Mouse (Mus musculus): ENCODE results near the gene Krtap29-1. TPM values are rescaled to one million over a fixed set of nuclear protein-coding genes. Genes with fewer than 3 reads are reported as not detected.

Gene Krtap29-1
- polyA plus RNA-seq, 1 experiment from 2014 or later = not detected

- H3K27me3 ChIP-seq (ENCODE audit: control insufficient read depth, insufficient read depth, low read length) = no peaks in the 10 kb centered on the region
- ATAC-seq (replicated peaks; ENCODE audit: insufficient number of reproducible peaks, low FRiP score, low TSS enrichment, low read depth) (no peak), DNase-seq (ENCODE audit: low spot score) (no peak)
- no peaks in the 10 kb centered on the region for H3K9me3 ChIP-seq (replicated peaks; ENCODE audit: control insufficient read depth, low read length)
- no peak overlapping the region for H3K4me2 ChIP-seq (ENCODE audit: low read depth, low read length)
- no peaks in the 10 kb centered on the region for H3K36me3 ChIP-seq (replicated peaks; ENCODE audit: control insufficient read depth, insufficient read depth, low read depth, low read length)
- no peak overlapping the region for H3K27ac ChIP-seq (replicated peaks; ENCODE audit: low read depth, low read length)
- no peak overlapping the region for H3K9ac ChIP-seq (replicated peaks; ENCODE audit: low read length)
- H3K4me3 ChIP-seq (ENCODE audit: low read depth, low read length) = no peak overlapping the region
- H3K4me1 ChIP-seq (ENCODE audit: control insufficient read depth, insufficient read depth, low read length) = no peaks in the 10 kb centered on the region
- 89% methylated on average over 8 of the region's 8 CpGs for WGBS
Observed at GRCm38 (mm10) chr11:100005905-100006304, 27.1 kb upstream of the Krtap29-1 start.

- H3K27ac ChIP-seq (replicated peaks; ENCODE audit: low read depth, low read length) = no peak overlapping the region
- no peak overlapping the region for H3K4me3 ChIP-seq (ENCODE audit: low read depth, low read length)
- WGBS = 27% methylated on average over 6 of the region's 6 CpGs
- H3K4me2 ChIP-seq (ENCODE audit: low read depth, low read length) = no peak overlapping the region
- no peaks in the 10 kb centered on the region for H3K4me1 ChIP-seq (ENCODE audit: control insufficient read depth, insufficient read depth, low read length)
- H3K9ac ChIP-seq (replicated peaks; ENCODE audit: low read length) = no peak overlapping the region
- DNase-seq (ENCODE audit: low spot score) (peak; percentile 72), ATAC-seq (replicated peaks; ENCODE audit: insufficient number of reproducible peaks, low FRiP score, low TSS enrichment, low read depth) (no peak)
- no peaks in the 10 kb centered on the region for H3K9me3 ChIP-seq (replicated peaks; ENCODE audit: control insufficient read depth, low read length)
- H3K27me3 ChIP-seq (ENCODE audit: control insufficient read depth, insufficient read depth, low read length) = no peaks in the 10 kb centered on the region
- H3K36me3 ChIP-seq (replicated peaks; ENCODE audit: control insufficient read depth, insufficient read depth, low read depth, low read length) = no peaks in the 10 kb centered on the region
Observed at GRCm38 (mm10) chr11:100004846-100005245, 26.0 kb upstream of the Krtap29-1 start.

- H3K4me2 ChIP-seq (ENCODE audit: low read depth, low read length) = no peak overlapping the region
- no peak for ATAC-seq (replicated peaks; ENCODE audit: insufficient number of reproducible peaks, low FRiP score, low TSS enrichment, low read depth)
- H3K27ac ChIP-seq (replicated peaks; ENCODE audit: low read depth, low read length) = no peak overlapping the region
- H3K9ac ChIP-seq (replicated peaks; ENCODE audit: low read length) = no peak overlapping the region
- no peaks in the 10 kb centered on the region for H3K36me3 ChIP-seq (replicated peaks; ENCODE audit: control insufficient read depth, insufficient read depth, low read depth, low read length)
- H3K4me3 ChIP-seq (ENCODE audit: low read depth, low read length) = no peak overlapping the region
- 92% methylated on average over 7 of the region's 7 CpGs for WGBS
- H3K4me1 ChIP-seq (ENCODE audit: control insufficient read depth, insufficient read depth, low read length) = no peaks in the 10 kb centered on the region
- DNase-seq (ENCODE audit: low spot score) = no peak
- no peaks in the 10 kb centered on the region for H3K27me3 ChIP-seq (ENCODE audit: control insufficient read depth, insufficient read depth, low read length)
- H3K9me3 ChIP-seq (replicated peaks; ENCODE audit: control insufficient read depth, low read length) = no peaks in the 10 kb centered on the region
Observed at GRCm38 (mm10) chr11:99999091-99999490, 20.2 kb upstream of the Krtap29-1 start.

- H3K4me2 ChIP-seq (ENCODE audit: low read depth, low read length) = no peak overlapping the region
- H3K27ac ChIP-seq (replicated peaks; ENCODE audit: low read depth, low read length) = no peak overlapping the region
- H3K9me3 ChIP-seq (replicated peaks; ENCODE audit: control insufficient read depth, low read length) = no peaks in the 10 kb centered on the region
- 0 out of 2 replicates have a peak, but pooled peaks cover 2% of the 10 kb centered on the region for H3K27me3 ChIP-seq (ENCODE audit: control insufficient read depth, insufficient read depth, low read length)
- ATAC-seq (replicated peaks; ENCODE audit: insufficient number of reproducible peaks, low FRiP score, low TSS enrichment, low read depth) (no peak), DNase-seq (ENCODE audit: low spot score) (no peak)
- no peaks in the 10 kb centered on the region for H3K4me1 ChIP-seq (ENCODE audit: control insufficient read depth, insufficient read depth, low read length)
- 73% methylated on average over 4 of the region's 4 CpGs for WGBS
- H3K9ac ChIP-seq (replicated peaks; ENCODE audit: low read length) = no peak overlapping the region
- no peak overlapping the region for H3K4me3 ChIP-seq (ENCODE audit: low read depth, low read length)
- H3K36me3 ChIP-seq (replicated peaks; ENCODE audit: control insufficient read depth, insufficient read depth, low read depth, low read length) = no peaks in the 10 kb centered on the region
Observed at GRCm38 (mm10) chr11:99994384-99994661, 15.5 kb upstream of the Krtap29-1 start.

DNA sequence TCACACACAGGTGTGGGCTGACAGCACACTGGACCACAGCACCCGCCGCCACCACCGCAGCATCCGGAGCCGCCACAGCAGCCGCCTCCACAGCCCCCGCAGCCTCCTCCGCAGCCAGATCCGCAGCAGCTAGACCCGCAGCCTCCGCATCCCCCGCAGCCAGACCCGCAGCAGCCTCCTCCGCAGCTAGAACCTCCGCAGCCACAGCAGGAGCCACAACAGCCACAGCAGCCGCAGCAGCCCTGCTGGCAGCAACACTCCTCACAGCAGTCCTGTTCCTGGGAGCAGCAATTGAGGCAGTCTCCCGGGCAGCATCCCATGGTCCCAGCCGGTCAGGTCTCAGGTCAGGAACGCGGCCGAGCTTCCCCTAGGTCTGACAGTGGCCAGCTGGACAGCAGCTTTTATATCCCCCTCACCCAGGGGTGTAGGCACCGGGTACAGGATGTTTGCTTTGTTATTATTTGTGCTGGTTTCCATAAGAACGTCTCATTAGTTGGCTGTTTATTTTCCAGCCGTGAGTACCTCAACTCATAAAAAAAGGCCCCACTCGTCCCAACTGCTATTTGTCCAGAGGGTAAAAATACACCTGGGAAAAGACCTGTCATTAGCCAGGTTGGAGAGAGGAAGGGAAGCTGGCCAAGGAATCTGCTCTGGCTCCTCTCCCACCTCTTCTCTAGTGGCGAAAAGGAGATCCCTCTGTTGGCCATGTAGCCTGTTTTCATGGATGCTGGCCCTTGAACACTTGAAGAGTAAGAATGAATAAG, 14.9 kb upstream of the Krtap29-1 start, which contains the start of gene Krtap17-1:
Gene Krtap17-1, minus strand, starts transcription at position 375 of the 764 bp plus-strand sequence.
- DNase-seq (ENCODE audit: low spot score) (no peak), ATAC-seq (replicated peaks; ENCODE audit: insufficient number of reproducible peaks, low FRiP score, low TSS enrichment, low read depth) (no peak)
- Histone ChIP-seq H3K4me1 (ENCODE audit: control insufficient read depth, insufficient read depth, low read length) (no peaks in the 10 kb centered on the region), H3K27me3 (ENCODE audit: control insufficient read depth, insufficient read depth, low read length) (0 out of 2 replicates have a peak, but pooled peaks cover 2% of the 10 kb centered on the region), H3K4me2 (ENCODE audit: low read depth, low read length) (peak within 1 kb of the TSS; percentile 21), H3K9me3 (replicated peaks; ENCODE audit: control insufficient read depth, low read length) (no peaks in the 10 kb centered on the region), H3K9ac (replicated peaks; ENCODE audit: low read length) (peak within 1 kb of the TSS; percentile 25; the same call in 1 of the 2 replicates), H3K4me3 (ENCODE audit: low read depth, low read length) (no peak within 1 kb of the TSS), H3K36me3 (replicated peaks; ENCODE audit: control insufficient read depth, insufficient read depth, low read depth, low read length) (no peaks in the 10 kb centered on the region), H3K27ac (replicated peaks; ENCODE audit: low read depth, low read length) (no peak within 1 kb of the TSS)
- WGBS = 26% methylated on average over 26 of the region's 26 CpGs

DNA sequence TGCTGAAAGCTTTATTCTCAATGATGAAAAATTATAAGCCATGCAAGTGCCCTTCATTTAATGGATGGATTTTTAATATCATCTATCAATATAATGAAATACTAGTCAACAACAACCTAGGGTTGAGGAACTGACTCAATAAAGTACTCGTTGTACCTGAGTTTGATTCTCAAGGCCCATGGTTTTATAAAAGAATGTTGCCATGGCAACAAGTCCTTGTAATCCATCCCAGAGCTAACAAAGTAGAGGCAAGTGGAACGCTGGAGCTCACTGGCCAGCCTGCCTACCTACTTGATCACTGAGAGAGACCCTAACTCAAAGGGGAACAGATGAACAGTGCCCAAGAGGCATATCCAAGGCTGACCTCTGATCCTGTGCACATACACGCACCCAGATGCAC, 11.7 kb upstream of the Krtap29-1 start:
- H3K4me3 ChIP-seq (ENCODE audit: low read depth, low read length) = no peak overlapping the region
- no peak overlapping the region for H3K9ac ChIP-seq (replicated peaks; ENCODE audit: low read length)
- H3K4me2 ChIP-seq (ENCODE audit: low read depth, low read length) = no peak overlapping the region
- H3K4me1 ChIP-seq (ENCODE audit: control insufficient read depth, insufficient read depth, low read length) = no peaks in the 10 kb centered on the region
- H3K27me3 ChIP-seq (ENCODE audit: control insufficient read depth, insufficient read depth, low read length) = 0 out of 2 replicates have a peak, but pooled peaks cover 2% of the 10 kb centered on the region
- no peaks in the 10 kb centered on the region for H3K36me3 ChIP-seq (replicated peaks; ENCODE audit: control insufficient read depth, insufficient read depth, low read depth, low read length)
- WGBS = 81% methylated on average over 3 of the region's 3 CpGs
- H3K27ac ChIP-seq (replicated peaks; ENCODE audit: low read depth, low read length) = no peak overlapping the region
- no peak for ATAC-seq (replicated peaks; ENCODE audit: insufficient number of reproducible peaks, low FRiP score, low TSS enrichment, low read depth)
- H3K9me3 ChIP-seq (replicated peaks; ENCODE audit: control insufficient read depth, low read length) = no peaks in the 10 kb centered on the region
- DNase-seq (ENCODE audit: low spot score) = no peak

DNA sequence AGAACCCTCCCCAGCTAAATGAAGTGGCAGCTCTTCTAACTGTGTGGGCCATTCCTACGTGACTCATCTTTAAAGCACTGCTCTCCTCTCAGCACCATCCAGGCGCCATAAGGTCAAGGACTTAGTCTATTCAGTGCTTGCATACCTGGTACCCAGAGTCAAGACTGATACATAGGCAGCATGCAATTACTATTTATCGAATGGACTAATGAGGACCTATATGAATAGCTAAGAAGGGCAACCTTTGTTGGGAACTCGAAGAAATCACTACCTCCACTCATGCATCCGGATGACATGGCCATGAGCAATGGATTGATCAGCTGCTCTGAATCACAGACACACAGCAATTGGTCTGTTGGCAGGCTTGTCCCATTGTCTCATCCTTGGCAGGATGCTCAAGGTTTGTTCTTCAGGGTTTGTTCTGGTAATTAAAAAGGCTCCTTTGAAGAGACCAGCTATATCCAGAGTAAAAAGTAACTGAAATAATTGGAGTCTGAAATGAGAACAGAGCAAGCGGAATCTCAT, 11.1 kb upstream of the Krtap29-1 start:
- H3K9ac ChIP-seq (replicated peaks; ENCODE audit: low read length) = no peak overlapping the region
- H3K4me2 ChIP-seq (ENCODE audit: low read depth, low read length) = no peak overlapping the region
- no peaks in the 10 kb centered on the region for H3K9me3 ChIP-seq (replicated peaks; ENCODE audit: control insufficient read depth, low read length)
- WGBS = 86% methylated on average over 6 of the region's 6 CpGs
- no peaks in the 10 kb centered on the region for H3K4me1 ChIP-seq (ENCODE audit: control insufficient read depth, insufficient read depth, low read length)
- no peaks in the 10 kb centered on the region for H3K36me3 ChIP-seq (replicated peaks; ENCODE audit: control insufficient read depth, insufficient read depth, low read depth, low read length)
- DNase-seq (ENCODE audit: low spot score) = no peak
- no peak overlapping the region for H3K27ac ChIP-seq (replicated peaks; ENCODE audit: low read depth, low read length)
- H3K27me3 ChIP-seq (ENCODE audit: control insufficient read depth, insufficient read depth, low read length) = 0 out of 2 replicates have a peak, but pooled peaks cover 2% of the 10 kb centered on the region
- ATAC-seq (replicated peaks; ENCODE audit: insufficient number of reproducible peaks, low FRiP score, low TSS enrichment, low read depth) = no peak
- H3K4me3 ChIP-seq (ENCODE audit: low read depth, low read length) = no peak overlapping the region

- Histone ChIP-seq H3K27ac (replicated peaks; ENCODE audit: low read depth, low read length) (no peak overlapping the region), H3K4me1 (ENCODE audit: control insufficient read depth, insufficient read depth, low read length) (no peaks in the 10 kb centered on the region), H3K9me3 (replicated peaks; ENCODE audit: control insufficient read depth, low read length) (no peaks in the 10 kb centered on the region), H3K9ac (replicated peaks; ENCODE audit: low read length) (no peak overlapping the region), H3K36me3 (replicated peaks; ENCODE audit: control insufficient read depth, insufficient read depth, low read depth, low read length) (no peaks in the 10 kb centered on the region), H3K4me3 (ENCODE audit: low read depth, low read length) (no peak overlapping the region), H3K4me2 (ENCODE audit: low read depth, low read length) (no peak overlapping the region), H3K27me3 (ENCODE audit: control insufficient read depth, insufficient read depth, low read length) (no peaks in the 10 kb centered on the region)
- 91% methylated on average over 3 of the region's 3 CpGs for WGBS
- ATAC-seq (replicated peaks; ENCODE audit: insufficient number of reproducible peaks, low FRiP score, low TSS enrichment, low read depth) = no peak
- DNase-seq (ENCODE audit: low spot score) = no peak
Observed at GRCm38 (mm10) chr11:99988530-99988929, 9.7 kb upstream of the Krtap29-1 start.

All from embryonic facial prominence, embryonic 11.5 days (tissue).